Mouse (Mus musculus) ovary, postnatal 36 days (tissue): ENCODE measurements around the gene Bloc1s5.
A peak's percentile ranks its signal among the peaks of the same experiment; 100 is the strongest.

Experiments
- DNase-seq: peaks from one replicate; pipeline ENCODE4 v3.0.0; 2022; ENCODE audit warnings: low spot score, mixed read lengths

The Bloc1s5 gene

GRCm38 (mm10) chr13:38618001-38618630 lies 16.8 kb downstream of the Bloc1s5 start:
- DNase-seq = peak; percentile 53

DNA sequence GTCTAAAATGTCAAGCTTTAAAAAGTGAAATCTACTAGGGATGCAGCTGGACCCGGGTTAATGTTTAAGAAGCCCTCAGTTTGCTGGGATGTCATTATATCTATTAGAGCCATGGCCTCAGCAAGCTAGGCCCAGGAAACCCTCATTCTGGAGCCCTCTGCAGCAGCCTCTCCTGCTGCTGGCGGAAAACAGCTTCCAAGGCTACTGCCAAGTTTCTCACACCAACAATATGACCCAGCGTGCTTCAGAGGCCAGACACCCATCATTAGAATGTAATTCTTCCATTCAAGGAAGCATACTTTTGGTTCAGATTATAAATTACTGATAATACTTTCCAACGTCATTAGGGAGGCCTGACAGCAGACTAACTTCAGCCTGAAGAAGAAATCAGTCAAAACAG lies 18.0 kb downstream of the Bloc1s5 start:
- DNase-seq = no peak

DNA sequence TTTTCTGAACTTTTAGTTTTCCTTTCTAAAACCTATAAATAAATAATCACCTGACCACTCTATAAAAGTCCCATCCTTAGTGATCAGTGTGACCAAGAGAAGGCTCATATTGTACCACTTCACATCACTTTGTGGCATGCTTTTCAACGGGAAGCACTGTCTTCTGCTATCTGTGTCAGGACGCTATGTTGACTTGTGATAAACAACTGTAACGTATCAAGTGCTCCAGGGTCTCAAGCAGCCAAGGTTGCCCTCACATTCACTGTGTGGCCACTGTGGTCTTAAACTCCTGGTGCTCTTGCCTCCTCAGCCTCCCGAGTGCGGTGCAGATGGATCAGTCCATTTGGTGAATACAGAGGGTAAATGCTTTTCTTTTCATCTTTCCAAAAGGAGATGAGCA lies 19.3 kb downstream of the Bloc1s5 start:
- DNase-seq = no peak

- DNase-seq = no peak
These were observed 20.6 kb downstream of the Bloc1s5 start for GRCm38 (mm10) chr13:38614298-38614697.

GRCm38 (mm10) chr13:38613583-38613982 lies 21.3 kb downstream of the Bloc1s5 start:
- no peak for DNase-seq

GRCm38 (mm10) chr13:38612608-38613007 lies 22.3 kb downstream of the Bloc1s5 start:
- DNase-seq = no peak

GRCm38 (mm10) chr13:38612179-38612578 lies 22.7 kb downstream of the Bloc1s5 start:
- DNase-seq = no peak

- peak; percentile 38 for DNase-seq
These were observed 24.6 kb downstream of the Bloc1s5 start for GRCm38 (mm10) chr13:38610336-38610735.

- DNase-seq = no peak
These were observed 27.8 kb downstream of the Bloc1s5 start for GRCm38 (mm10) chr13:38607130-38607529.

DNA sequence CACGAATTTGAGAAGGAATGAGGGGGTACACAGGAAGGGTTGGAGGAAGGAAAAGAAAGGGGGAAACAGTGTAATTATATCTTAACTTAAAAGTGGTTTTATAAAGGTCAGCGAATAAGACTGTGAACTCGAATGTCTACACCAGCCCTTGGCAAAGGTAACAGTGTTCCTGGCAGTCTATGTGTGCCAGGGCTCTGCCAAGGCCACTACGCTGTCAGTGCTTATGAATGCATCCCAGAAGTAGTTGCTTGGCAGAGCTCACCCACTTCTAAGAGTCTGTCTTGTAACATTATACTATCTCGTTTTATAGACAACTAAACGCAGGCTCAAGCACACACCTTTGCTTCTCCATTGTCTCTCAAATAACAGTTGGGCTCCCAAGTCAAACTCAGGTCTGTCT lies 29.6 kb downstream of the Bloc1s5 start:
- DNase-seq = no peak

GRCm38 (mm10) chr13:38602966-38603365 lies 31.9 kb downstream of the Bloc1s5 start:
- no peak for DNase-seq

- no peak for DNase-seq
These were observed 32.6 kb downstream of the Bloc1s5 start for GRCm38 (mm10) chr13:38602243-38602832.

GRCm38 (mm10) chr13:38600811-38601210 lies 34.1 kb downstream of the Bloc1s5 start:
- no peak for DNase-seq

DNA sequence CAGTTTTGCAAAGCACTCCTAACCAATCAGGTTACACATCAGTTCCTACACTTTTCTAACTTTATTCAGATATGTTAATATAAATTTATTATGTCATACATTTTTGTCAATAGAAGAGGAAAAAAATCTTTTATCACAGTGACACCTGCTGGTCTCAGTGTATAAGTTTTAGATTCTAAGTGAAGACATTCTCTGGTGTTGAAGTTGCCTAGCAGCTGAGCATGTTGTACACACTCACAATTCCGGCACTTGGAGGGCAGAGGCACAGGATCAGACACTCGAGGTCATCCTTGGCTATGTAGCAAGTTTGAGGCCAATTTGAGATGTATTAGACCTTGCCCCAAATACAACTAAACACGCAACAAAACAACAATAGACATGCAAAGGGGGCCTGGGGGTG lies 37.8 kb downstream of the Bloc1s5 start:
- no peak for DNase-seq

- DNase-seq = no peak
These were observed 38.4 kb downstream of the Bloc1s5 start for GRCm38 (mm10) chr13:38596461-38596860.

- no peak for DNase-seq
These were observed 41.8 kb downstream of the Bloc1s5 start for GRCm38 (mm10) chr13:38593114-38593513.

DNA sequence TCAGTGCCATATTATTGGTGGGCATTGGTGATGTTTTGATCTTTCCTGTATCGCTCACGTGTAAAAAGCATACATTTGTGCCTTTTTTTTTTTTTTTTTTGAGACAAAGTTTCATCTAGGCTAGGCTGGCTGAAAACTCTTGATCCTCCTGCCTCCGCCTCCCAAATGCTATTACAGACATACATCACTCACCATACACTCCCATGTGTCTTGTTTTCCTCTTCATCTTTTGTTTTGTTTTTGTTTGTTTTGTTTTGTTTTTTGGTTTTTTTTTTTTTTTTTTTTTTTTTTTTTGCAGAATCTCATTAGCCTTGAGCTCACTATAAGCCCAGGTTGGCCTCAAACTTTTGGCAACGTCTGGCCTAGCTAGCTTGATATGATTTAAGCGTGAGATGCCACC lies 47.6 kb downstream of the Bloc1s5 start:
- DNase-seq = no peak

- DNase-seq = no peak
These were observed 48.5 kb downstream of the Bloc1s5 start for GRCm38 (mm10) chr13:38586451-38586850.

DNA sequence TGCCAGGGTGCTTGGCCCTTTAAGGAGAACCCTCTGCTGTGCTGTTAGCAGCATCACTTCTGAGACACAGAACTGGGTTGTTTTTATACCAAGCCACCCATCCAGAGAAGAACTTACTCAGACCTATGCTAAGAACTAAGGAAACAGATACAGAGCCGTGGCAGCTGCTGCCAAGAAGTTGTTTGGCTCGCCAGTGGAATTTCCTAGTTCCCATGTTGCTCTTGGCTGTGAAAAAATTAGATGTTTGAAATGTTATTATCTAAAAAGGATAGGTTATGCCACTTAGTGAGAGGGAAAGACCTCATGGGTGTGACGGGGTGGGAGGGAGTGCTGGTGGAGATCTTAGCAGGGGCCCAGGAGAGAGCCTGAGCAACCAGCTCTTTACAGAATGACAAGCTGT lies 52.1 kb downstream of the Bloc1s5 start:
- no peak for DNase-seq

DNA sequence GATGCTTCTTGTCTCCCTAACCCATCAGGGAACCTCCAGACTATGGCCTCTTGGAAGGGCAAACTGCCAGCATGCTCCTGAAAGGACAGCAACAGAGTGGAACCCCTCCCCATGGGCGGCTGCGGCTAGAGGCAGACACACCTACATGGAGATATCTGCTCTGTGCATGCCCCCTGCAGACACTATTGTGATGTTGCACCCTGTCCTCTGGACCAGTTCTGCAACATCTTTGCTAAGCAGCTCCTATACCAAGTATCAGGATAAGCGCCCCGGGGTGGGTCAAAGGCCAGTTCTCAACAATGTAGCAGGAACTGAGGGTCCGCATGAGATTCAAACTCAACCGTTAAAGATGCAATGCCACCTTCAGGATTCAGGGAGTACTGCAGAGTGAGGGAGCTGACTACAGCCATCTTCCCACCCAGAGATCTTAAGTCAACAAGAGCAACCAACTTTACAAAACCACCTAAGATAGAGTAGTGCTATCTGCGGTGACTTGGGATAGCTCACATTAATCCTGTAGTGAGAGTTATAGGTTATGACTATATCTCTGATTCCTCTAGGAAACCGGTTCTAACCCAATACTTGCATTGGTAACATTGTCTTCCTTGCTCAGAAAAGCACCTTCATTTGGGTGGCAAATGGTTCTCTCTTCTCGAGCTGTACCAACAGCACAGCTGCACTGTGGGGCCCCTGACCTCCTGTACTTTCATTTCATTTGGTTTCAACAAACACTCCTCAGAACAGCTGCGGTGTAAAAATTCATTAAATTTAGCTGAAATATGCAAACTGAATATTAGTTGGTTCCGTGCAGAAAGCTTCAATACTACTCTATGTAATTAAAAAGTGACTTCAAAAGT lies 54.1 kb downstream of the Bloc1s5 start:
- DNase-seq = peak; percentile 71

GRCm38 (mm10) chr13:38579971-38580600 lies 54.8 kb downstream of the Bloc1s5 start:
- DNase-seq = peak; percentile 53

- DNase-seq = no peak
These were observed 60.2 kb downstream of the Bloc1s5 start for GRCm38 (mm10) chr13:38574668-38575067.

DNA sequence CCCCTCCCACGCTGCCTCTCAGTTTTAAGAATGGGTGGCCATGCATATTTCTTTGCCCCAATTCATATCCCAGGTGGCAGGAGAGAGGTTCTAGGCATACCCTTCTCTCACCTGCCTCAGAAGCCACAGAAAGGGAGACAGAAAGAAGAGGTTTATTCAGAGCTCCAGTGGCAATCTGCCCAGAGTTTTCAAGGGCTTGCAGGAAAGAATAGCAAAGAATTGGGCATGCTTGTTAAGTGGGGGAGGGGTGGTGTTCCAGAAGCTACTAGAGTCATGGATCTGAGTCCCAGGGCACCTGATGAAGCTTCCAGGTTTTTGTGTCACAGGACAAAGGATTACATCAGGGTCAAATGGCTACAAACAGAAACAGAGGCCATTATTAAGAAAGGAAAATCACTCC lies 61.6 kb downstream of the Bloc1s5 start:
- DNase-seq = no peak
